Mouse (Mus musculus) C2C12 (cell line): Measurements from ENCODE around the gene Gm20458. TPM values are rescaled to one million over a fixed set of nuclear protein-coding genes. Genes with fewer than 3 reads are reported as not detected.
A peak's percentile ranks its signal among the peaks of the same experiment; 100 is the strongest.

Experiments used
- H3K27me3 ChIP-seq: one replicate; pipeline ENCODE4 v1.6.1; 2011; ENCODE audit not compliant: control insufficient read depth, insufficient read depth, insufficient read length
- H3K36me3 ChIP-seq: one replicate; pipeline ENCODE4 v1.6.1; 2011; ENCODE audit not compliant: control insufficient read depth, insufficient read depth
- H3K4me3 ChIP-seq: one replicate; pipeline ENCODE4 v1.5.1; 2011; ENCODE audit warnings: mild to moderate bottlenecking, control low read depth; ENCODE audit not compliant: poor library complexity, insufficient read depth, severe bottlenecking
- H3K79me2 ChIP-seq: one replicate; pipeline ENCODE4 v1.6.1; 2011; ENCODE audit not compliant: control insufficient read depth, insufficient read depth
- H3K79me3 ChIP-seq: one replicate; pipeline ENCODE4 v1.6.1; 2011; ENCODE audit warnings: low read depth, control low read depth
- H3ac ChIP-seq: one replicate; pipeline ENCODE3; 2011; ENCODE audit warnings: low read depth; ENCODE audit not compliant: control insufficient read depth, insufficient read length
- CEBPB ChIP-seq: IDR thresholded peaks from one replicate; pipeline ENCODE4 v1.6.1; 2011; ENCODE audit warnings: low read depth, mild to moderate bottlenecking, control low read depth, moderate library complexity
- CTCF ChIP-seq: IDR thresholded peaks from one replicate; pipeline ENCODE4 v1.5.1; 2011; ENCODE audit not compliant: control insufficient read depth, insufficient read depth, insufficient read length
- FOSL1 ChIP-seq: IDR thresholded peaks from one replicate; pipeline ENCODE4 v1.8.0; 2011; ENCODE audit warnings: mild to moderate bottlenecking, low read length; ENCODE audit not compliant: poor library complexity, insufficient read depth, severe bottlenecking
- MAX ChIP-seq: IDR thresholded peaks from one replicate; pipeline ENCODE4 v1.6.1; 2011; ENCODE audit warnings: mild to moderate bottlenecking, control low read depth
- MYOD1 ChIP-seq: IDR thresholded peaks from one replicate; pipeline ENCODE4 v1.6.1; 2011; ENCODE audit warnings: low read depth; ENCODE audit not compliant: control insufficient read depth, insufficient read length
- MYOG ChIP-seq: IDR thresholded peaks from one replicate; pipeline ENCODE4 v1.6.1; 2011; ENCODE audit not compliant: control insufficient read depth, insufficient read length; ENCODE audit errors: extremely low read depth
- USF1 ChIP-seq: IDR thresholded peaks from one replicate; pipeline ENCODE4 v1.6.1; 2011; ENCODE audit warnings: low read depth, mild to moderate bottlenecking, control low read depth, moderate library complexity
- polyA plus RNA-seq: library from polyadenylated mRNA; unstranded; fragments of >200 nt; fragmentation: generic; extraction: Trizol; gene quantifications from one replicate; pipeline ENCODE4 v1.2.1, GENCODE M21; 2012; ENCODE audit warnings: missing spikeins

The Gm20458 gene
- polyA plus RNA-seq, 1 experiment = 29.7 TPM

DNA sequence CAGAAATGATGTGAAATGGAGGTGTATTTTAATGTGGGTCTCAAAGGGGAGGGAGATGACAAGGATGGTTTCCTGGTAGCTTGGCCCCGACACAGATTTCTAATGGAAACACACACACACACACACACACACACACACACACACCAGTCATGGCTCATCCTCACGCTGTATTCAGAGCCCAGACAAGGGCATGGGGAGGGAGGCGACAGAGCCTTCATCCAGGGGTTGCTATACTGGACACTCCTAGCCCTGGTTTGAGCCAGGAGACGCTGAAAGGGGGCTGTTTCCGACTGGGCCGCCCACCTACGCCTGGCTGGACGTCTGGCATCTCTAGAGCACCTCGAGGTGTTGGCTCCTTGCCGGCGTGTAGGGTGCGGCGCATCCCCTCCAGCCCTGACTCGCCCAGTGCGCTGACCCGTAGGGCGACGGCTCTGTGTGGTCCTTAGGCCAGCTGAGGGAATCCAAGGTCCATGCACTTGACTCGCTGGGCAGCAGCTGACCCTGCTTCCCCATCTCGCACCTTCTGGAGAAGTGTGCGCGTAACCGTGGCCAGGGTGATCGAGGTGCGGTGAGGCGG lies 25.0 kb downstream of the Gm20458 start, which contains the start of gene Dbndd2:
Dbndd2 (plus strand) TSS at position 426 of the 577 bp plus-strand sequence.
- Histone ChIP-seq H3K79me3 (no peaks in the 10 kb centered on the region), H3K27me3 (no peaks in the 10 kb centered on the region), H3K79me2 (no peaks in the 10 kb centered on the region), H3K36me3 (peaks cover 3% of the 10 kb centered on the region), H3ac (peak within 1 kb of the TSS; percentile 60), H3K4me3 (peak within 1 kb of the TSS; percentile 43)
- TF ChIP-seq FOSL1 (no peak), CEBPB (no peak), CTCF (no peak), MAX (no peak), MYOG (no peak), USF1 (no peak), MYOD1 (no peak)

DNA sequence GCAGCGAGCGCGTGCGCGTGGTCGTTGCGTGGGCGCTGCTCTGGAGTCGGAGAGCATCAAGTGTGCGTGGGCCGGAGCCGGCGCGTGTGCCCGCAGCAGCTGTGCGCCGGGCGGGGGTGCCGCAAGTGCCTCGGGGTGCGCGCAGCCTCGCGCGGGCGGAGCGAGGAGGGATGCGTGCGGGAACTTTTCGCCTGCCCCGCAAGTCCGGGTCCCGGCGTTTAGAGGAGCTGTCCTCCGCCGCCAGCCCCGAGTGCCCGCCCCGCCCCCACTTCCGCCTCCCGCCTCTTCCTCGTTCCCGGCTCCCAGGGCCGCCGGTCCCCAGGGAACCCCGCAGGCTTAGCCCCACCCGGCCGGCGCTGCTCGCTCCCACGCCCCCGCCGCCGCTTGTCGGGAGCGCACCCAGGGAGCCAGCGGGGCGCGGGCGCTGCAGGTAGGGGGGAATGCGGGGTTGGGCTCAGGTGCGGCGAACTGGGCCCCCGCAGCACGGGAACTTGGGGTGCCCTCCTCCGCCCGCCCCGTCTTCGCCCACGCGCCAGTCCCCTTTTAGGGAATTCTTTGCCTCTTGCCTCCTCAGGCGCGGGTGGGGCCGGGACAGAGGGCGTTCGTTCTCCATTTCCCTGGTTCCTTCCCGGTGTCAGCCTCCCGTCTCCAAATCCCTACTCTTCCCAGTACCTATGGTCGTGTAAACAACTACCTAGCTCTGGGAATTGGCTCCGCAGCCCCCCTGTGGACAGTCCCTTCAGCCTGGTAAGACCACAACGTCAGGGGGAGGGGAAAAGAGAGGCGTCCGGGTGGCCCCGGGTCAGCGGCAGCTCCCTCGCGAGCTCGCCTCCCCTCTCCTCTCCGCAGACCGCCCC lies 25.7 kb downstream of the Gm20458 start:
- TF ChIP-seq MAX = no peak
- no peak for TF ChIP-seq CEBPB
- no peak for TF ChIP-seq MYOD1
- TF ChIP-seq USF1 = no peak
- no peak for TF ChIP-seq CTCF
- no peak for TF ChIP-seq MYOG
- TF ChIP-seq FOSL1 = no peak
- Histone ChIP-seq H3K79me3 (no peaks in the 10 kb centered on the region), H3K4me3 (peak overlapping the region; percentile 43), H3K79me2 (no peaks in the 10 kb centered on the region), H3K36me3 (peaks cover 3% of the 10 kb centered on the region), H3K27me3 (no peaks in the 10 kb centered on the region), H3ac (peak overlapping the region; percentile 60)

DNA sequence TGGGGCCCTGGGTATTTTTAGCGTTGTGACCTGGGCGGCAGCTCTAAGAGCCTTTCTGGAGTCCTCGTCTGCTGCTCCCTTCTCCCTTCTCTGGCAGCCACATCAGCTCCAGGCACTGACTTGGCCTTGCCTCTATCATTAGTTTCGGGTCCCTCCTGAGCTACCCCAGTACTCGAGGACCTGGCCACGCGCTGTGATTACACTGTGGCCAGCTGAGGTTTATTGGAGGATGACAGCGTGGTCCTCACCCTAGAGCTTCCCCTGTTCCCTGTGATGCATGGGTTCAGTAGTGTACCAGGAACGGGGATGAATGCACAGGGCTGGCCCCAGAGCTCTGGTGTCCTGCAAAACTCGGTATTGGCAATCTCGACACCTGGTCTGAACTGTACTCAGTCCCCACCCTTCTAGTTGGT lies 26.4 kb downstream of the Gm20458 start:
- H3K4me3 ChIP-seq = peak overlapping the region; percentile 43
- H3K79me3 ChIP-seq = no peaks in the 10 kb centered on the region
- no peaks in the 10 kb centered on the region for H3K27me3 ChIP-seq
- peaks cover 3% of the 10 kb centered on the region for H3K36me3 ChIP-seq
- no peaks in the 10 kb centered on the region for H3K79me2 ChIP-seq
- TF ChIP-seq CEBPB = no peak
- no peak for TF ChIP-seq FOSL1
- TF ChIP-seq USF1 = no peak
- TF ChIP-seq MYOD1 = no peak
- TF ChIP-seq MAX = no peak
- TF ChIP-seq CTCF = no peak
- TF ChIP-seq MYOG = no peak
- peak overlapping the region; percentile 38 for H3ac ChIP-seq

- no peaks in the 10 kb centered on the region for H3K27me3 ChIP-seq
- peaks cover 3% of the 10 kb centered on the region for H3K36me3 ChIP-seq
- H3K4me3 ChIP-seq = no peak overlapping the region
- no peaks in the 10 kb centered on the region for H3K79me2 ChIP-seq
- TF ChIP-seq CTCF = no peak
- no peak for TF ChIP-seq USF1
- TF ChIP-seq MYOG = no peak
- TF ChIP-seq FOSL1 = no peak
- no peak for TF ChIP-seq MAX
- no peak for TF ChIP-seq CEBPB
- TF ChIP-seq MYOD1 = no peak
- no peak overlapping the region for H3ac ChIP-seq
- no peaks in the 10 kb centered on the region for H3K79me3 ChIP-seq
These were observed 27.0 kb downstream of the Gm20458 start for GRCm38 (mm10) chr2:164487812-164488211.

- no peak overlapping the region for H3ac ChIP-seq
- TF ChIP-seq CTCF (no peak), MYOD1 (no peak)
- peaks cover 18% of the 10 kb centered on the region for H3K79me2 ChIP-seq
- no peaks in the 10 kb centered on the region for H3K36me3 ChIP-seq
- no peak overlapping the region for H3K4me3 ChIP-seq
- H3K79me3 ChIP-seq = peaks cover 8% of the 10 kb centered on the region
- H3K27me3 ChIP-seq = no peaks in the 10 kb centered on the region
These were observed 33.4 kb downstream of the Gm20458 start for GRCm38 (mm10) chr2:164494126-164494525.
